Mouse (Mus musculus) kidney, adult 2 months (tissue): ENCODE results near the gene Rnf128.

ENCODE experiments used
- CTCF ChIP-seq: fragments of 200-500 bp; conservative IDR thresholded peaks from 2 replicates; pipeline ENCODE4 v1.5.1; 2011; ENCODE audit warnings: low read depth, mild to moderate bottlenecking, control low read depth, low read length, moderate library complexity, mixed read lengths; ENCODE audit not compliant: insufficient read depth, insufficient read length
- POLR2A ChIP-seq: fragments of 200-500 bp; IDR thresholded peaks from one replicate; pipeline ENCODE4 v1.6.1; 2011; ENCODE audit warnings: low read depth, low read length, control low read depth

GRCm38 (mm10) chrX:139524303-139525091 lies 38.6 kb upstream of the Rnf128 start:
- no peak for TF ChIP-seq POLR2A
- no peak for TF ChIP-seq CTCF
